Mouse (Mus musculus) urinary bladder, postnatal 4 days (tissue): ENCODE data around the gene Selenbp1.
"Not testable (repeated sequence)": the region's sequence is repeated elsewhere in the genome, so short reads cannot be mapped to it uniquely, and the experiment has no call there.

Experiments used
- DNase-seq, 2 experiments: peaks; one replicate each; pipeline ENCODE4 v3.0.0; 2021 to 2022; ENCODE audit warnings: low spot score in 2 of 2

The Selenbp1 gene

DNA sequence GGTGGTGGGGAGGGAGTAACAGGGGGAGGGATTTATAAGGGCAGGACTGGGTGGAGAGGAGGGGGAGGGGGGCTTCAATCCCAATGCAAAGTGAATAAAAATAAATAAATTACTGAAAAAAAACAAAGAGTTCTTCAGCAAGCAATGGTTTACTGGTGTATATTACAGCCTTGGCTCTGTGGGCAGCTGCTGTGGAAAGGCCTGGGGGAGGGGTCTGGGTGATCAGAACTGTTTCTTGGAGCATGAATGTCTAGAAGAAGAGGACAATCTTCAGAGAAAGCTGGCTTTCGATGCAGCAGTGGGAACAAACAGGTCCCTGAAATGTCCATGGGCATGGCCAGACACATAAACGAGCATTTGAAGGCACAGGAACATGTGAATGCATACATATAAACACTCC, 577 bp upstream of the Selenbp1 start:
- DNase-seq = not testable (repeated sequence)

DNA sequence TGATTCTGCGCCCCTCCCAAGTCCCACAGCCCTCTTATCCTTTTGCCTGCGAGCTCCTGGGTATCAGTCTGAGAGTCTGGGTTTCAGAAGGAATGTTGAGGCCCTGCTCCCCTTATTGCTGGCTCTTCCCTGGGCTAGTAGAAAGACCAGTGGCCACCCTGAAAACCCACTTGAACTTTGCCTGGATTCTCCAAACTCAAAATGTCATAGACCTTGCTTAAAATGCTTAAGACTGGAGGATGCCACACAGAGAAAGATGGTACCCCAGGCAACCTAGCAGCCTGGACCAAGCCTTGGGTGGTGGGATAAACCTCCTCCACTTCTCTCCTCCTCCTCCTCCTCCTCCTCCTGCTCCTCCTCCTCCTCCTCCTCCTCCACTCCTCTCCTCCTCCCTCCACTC, 748 bp downstream of the Selenbp1 start:
- not testable (repeated sequence) for DNase-seq

DNA sequence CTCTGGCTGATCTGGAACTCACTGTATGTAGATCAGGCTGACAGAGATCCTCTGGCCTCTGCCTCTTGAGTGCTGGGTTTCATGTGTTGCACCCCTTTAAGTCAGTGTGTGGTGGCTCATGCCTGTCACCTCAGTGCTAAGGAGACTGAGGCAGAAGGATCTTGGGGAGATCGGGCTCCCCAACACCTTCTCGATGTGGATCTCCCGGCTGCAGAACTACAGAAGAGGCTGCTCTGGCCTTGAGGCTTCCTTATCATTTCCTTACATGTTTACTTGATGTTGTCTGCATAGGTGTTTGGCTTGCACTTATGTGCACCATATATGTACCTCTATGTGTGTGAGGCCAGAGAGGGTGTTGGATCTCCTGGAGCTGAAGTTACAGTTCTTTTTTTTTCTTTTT, 1.7 kb downstream of the Selenbp1 start:
- not testable (repeated sequence) for DNase-seq

DNA sequence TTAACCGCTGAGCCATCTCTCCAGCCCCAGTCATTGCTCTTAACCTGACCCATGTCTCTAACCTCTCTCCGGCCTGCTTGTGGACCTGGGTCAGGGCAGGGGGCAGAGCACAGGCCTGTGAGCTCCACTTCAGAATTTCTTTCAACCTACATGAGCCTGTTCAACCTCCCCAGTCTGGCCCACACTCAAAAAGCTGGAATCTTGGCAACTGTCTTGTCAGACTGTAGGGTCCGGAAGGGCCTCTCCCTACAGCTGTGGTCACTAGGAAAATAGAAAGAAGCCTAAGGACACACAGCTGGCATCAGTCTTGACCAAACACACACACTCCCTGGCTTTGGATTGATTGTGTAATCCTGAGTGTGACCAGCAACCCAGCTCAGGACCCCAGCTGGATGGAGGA, 2.5 kb downstream of the Selenbp1 start:
- peak; percentile 71 to 73 for DNase-seq

DNA sequence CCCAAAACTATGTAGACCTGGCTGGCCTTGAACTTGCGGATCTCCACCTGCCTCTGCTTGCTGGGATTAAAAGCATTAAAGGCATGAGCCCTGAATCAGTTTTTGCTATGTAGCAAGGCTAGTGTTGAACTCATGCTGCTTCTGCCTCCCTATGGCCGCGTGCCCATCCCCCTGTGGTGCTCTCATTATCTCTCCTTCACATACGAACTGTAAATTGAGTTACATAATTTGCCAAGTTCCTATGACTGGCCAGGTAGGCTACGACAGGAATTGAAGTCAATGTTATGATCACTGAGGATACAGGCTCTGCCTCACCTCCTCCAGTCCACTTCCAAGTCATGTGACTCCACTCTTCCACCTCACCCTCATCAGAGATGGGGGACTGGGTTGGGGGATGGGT, 3.3 kb downstream of the Selenbp1 start:
- DNase-seq = not testable (repeated sequence)

DNA sequence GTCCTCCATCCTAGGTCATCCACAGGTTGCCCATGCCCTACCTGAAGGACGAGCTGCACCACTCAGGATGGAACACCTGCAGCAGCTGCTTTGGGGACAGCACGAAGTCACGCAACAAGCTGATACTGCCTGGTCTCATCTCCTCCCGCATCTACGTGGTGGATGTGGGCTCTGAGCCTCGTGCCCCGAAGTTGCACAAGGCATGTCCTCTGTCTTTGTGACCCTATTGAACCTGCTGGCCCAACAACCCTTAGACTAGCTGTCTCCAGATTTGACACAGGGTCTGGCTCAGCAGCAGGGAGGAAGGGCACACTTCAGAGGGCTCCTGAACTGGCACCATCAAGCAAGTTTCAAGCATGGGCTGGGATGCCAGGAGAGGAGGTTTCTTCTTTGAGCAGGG, 4.3 kb downstream of the Selenbp1 start:
- DNase-seq = not testable (repeated sequence)

DNA sequence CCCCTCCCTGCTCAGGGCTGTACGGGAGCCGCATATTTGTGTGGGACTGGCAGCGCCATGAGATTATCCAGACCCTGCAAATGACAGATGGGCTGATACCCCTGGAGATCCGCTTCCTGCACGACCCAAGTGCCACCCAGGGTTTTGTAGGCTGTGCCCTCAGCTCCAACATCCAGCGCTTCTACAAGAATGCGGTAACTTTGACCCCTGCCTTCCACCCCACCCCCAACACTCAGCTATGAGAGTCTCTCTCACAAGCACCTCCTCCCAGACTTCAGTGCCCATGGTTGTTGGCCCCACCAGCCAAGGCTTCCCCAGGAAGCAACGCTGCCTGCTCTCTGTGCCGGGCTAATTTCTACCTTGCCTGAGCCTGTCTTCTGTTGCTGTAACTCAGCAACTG, 7.2 kb downstream of the Selenbp1 start:
- not testable (repeated sequence) for DNase-seq

DNA sequence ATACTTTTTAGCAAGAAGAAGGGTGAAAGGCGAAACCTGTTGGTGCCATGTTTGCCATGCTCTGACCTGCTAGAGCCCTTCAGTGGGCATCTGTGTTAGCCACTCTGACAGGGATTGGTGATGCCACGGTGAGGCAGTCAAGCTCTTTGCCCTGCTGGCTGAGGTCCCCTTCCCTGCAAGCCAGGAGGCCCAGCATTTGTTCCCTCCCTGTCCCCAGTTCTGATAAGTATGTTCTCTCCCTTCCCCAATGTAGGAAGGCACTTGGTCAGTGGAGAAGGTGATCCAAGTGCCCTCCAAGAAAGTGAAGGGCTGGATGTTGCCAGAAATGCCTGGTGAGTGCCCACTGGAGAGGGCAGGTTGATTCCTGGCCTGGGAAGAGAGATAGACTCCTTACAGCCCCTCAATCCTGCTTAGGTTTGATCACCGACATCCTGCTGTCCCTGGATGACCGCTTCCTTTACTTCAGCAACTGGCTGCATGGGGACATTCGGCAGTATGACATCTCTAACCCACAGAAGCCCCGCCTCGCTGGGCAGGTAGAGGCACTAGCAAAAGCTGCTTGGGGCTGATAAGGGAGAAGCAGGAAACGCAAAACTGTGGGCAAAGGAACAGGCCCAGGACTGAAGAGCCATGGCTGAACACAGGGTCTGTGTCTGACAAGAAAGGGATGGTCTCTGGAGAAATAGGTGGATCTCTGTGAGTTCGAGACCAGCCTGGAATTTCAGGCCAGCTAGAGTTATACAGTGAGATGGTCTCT, 9.5 kb downstream of the Selenbp1 start:
- not testable (repeated sequence) for DNase-seq

DNA sequence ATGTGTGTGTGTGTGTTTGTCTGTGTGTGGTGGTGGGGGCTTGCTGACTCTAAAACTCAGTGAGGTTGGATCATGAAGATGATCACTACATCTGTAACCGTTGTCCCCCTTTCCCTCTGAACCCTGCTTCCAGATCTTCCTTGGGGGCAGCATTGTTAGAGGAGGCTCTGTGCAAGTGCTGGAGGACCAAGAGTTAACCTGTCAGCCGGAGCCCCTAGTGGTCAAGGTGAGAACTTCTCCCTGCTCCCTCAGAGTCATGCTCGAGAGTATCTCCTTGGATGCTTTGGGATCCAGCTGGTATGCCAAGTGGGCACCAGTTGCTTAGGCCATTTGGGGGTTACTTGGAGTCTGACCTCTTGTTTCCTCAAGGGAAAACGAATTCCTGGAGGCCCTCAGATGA, 10.8 kb downstream of the Selenbp1 start:
- DNase-seq = not testable (repeated sequence)

DNA sequence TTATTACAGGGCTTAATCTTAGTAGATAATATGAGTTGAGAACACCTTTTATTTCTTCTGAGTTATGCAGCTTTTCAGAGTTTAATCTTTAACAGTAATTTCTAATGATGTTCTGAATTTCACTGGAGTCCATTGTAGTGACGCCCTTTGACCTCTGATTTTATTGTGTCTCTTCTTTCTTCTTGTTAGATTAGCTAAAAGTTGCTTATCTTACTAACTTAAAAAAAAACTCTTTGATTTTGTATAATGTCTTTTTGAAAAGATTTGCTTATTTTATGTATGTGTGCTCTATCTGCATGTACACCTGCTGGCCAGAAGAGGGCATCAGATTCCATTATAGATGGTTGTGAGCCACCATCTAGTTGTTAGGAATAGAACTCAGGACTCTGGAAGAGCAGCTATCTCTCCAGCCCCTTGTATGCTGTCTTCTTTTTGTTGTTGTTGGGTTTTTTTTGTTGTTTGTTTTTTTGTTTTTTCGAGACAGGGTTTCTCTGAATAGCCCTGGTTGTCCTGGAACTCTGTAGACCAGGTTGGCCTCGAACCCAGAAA, 15.3 kb downstream of the Selenbp1 start:
- no peak for DNase-seq

DNA sequence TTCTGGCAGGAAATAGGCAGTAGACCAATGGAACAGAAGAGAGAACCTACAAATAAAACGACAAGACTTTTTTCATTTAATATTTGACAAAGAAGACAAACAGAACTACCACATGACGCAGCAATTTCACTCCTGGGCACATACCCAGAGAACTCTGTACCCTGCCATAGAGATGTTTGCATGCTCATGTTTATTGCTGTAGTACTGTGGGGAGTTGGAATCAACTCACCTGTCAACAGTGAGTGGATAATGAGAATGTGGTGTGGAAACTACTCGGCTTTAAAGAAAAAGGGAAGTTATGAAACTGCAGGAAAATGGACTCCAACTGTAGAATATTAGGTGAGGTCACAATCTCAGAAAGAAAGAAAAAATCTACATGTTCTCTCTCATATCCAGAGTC, 16.8 kb downstream of the Selenbp1 start:
- no peak for DNase-seq

DNA sequence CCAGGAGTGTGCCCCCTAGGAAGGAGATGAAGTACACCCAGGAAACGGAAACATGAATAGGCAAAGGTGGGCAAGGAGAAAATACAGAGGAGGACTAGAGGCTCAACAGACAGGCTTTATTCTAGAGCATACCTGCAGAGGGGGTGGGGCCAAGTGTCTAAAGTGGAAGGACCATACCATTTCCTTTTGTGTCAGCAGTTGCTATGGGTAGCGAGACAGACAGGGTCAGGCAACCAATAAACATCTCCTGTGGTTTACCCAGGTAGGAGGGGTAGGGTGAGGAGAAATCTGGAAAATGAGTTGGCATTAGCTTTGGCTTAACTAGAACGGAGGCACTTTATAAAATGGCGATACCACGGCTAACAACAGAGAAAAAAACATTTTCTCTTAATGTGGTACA, 19.9 kb downstream of the Selenbp1 start:
- no peak for DNase-seq

DNA sequence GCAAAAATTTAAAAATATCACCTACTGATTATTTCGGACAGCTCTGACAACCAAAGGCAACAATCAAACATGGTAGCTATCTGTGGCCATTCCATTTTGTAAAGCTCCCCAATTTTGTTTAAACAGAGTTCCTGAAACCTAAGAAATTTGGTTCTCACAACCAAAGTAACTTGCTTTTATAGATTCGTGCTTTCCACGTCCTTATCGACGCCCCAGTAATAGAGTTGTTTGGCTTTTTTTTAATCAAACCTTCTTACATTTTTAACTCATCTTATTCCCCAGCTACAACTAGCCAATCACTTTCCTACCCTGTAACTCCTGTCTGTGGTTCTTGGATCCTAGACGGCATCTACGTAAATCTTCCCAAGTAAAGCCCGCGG, 20.5 kb downstream of the Selenbp1 start:
- DNase-seq = no peak

DNA sequence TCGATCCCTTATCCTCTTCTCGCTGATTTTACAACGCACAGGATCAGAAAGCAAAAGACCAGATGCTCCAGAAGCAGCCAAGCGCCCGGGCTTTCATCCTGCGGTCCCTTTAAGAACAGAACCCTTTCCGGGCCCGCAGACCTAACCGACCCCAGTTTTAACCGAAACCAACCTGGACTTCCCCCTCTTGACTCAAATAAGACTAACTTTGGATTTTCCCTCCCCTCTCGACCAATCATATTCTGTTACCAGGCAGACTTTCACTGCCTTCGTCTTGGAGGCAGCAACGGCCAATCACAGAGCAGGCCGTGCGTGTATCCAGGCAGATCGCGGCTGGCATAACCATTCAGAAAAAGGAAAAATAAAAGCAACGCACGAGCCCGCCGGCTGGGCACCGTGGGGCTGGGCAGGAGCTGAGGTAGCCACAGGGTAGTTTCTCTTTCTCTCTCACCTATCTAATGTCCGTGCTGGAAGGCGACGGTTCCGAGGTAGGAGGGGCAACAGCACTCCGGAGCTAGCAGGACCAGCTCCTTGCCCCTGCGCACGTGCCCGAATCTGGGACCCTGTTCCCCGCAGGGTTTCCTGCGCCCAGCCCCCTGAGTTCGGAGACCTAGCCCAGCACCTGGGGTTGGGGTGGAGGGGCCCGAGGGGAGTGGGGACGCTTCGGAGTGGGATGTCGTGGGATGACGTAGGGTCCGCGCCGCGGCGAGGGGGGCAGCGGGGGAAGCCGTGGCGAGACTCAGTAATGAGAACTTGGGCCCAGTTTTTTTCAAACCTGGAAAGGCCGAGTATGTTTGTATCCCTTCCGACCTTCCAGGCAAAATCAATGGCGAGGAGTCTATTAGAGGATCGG, 21.1 kb downstream of the Selenbp1 start, which contains the start of gene Rfx5:
Gene Rfx5, plus strand, starts transcription at position 312 of the 853 bp plus-strand sequence.
- peak; percentile 88 to 90 for DNase-seq

DNA sequence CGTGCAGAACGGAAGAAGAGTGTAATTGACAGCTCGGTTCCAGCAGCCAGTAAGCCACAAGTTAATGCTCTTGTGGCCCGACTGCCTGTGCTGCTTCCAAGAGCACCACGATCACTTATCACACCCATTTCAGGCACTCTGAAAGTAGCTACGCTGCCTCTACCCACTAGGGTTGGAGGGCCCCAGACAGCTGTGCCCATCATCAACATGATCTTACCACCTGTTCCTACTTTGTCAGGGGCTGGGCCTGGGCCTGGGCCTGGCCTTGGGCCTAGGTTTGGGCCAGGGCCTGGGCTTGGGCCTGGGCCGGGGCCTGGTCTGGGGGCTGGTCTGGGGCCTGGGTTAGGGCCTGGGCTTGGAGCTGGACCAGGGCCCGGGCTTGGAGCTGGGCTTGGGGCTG, 25.4 kb downstream of the Selenbp1 start:
- no peak for DNase-seq

DNA sequence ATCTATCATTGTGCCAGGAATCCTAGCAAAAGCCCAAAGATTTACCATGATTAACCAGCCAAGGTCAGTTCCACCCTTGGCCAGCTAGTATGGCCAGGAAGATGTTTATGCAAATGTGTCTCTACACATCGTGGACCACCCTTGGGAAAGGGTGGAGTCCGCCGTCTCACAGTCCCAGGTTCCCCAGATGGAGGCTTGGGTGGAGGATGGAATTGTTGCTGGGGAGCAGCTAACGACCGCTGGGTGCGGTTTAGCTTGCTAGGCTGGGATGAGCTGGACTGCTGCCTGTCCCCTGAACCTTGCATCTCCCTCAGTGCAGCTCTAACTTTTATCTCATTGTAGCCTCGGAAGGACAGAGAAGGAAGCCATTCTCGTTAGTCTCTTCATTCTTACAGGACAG, 27.0 kb downstream of the Selenbp1 start:
- no peak for DNase-seq

DNA sequence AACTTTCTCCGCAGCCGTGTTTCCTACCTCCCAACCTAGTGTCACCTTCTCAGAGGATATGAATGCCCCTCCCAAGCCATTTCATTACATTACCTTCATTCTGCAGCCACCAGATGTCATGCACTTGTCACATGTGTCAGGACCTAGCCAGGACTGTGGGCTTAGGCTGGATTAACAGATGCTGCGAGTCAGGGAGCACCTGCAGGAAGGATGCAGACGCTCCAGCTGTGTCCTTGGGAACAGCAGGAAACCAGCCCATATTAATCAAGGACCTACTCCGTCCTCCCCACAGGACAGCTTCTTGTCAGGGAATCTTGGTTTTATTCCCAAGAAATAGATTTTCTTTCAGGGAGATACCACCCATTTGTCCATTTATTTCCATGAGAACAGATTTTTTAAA, 27.5 kb downstream of the Selenbp1 start:
- DNase-seq = no peak

DNA sequence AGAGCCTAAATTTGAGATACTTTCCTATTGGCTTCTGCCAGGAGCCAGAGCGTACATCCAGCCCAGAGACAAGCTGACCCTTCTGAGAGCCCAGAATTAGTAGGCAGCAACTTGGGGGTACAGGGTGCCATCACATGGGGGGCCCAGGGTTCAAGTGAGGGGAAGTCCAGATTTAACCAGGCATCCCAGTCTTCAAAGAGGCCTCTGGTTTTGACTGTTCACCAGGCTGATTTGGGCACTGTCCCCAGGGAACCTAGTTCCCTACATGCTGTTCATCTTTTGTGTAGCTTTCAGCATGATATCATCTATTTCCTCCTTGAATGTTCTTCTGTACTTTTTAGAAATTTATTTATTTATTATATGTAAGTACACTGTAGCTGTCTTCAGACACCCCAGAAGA, 32.1 kb downstream of the Selenbp1 start:
- DNase-seq = no peak

DNA sequence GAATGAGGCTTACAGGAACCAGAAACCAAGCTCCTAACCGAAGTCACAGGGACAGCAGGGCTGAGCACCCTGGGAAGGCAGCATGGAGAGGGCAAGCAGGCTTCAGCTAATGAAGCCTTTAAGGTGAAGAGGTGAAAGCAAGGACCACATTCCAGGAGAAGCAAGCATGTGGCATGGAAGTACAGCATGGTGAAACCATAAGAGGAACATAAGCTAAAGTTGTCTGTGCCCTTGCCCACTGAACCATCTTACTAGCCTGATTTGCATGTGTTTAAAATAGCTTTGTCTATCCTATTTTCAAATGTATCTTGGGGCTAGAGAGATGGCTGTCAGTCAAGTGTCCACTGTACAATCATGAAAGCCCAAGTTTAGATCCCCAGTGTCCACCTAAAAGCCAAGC, 33.0 kb downstream of the Selenbp1 start:
- no peak for DNase-seq

DNA sequence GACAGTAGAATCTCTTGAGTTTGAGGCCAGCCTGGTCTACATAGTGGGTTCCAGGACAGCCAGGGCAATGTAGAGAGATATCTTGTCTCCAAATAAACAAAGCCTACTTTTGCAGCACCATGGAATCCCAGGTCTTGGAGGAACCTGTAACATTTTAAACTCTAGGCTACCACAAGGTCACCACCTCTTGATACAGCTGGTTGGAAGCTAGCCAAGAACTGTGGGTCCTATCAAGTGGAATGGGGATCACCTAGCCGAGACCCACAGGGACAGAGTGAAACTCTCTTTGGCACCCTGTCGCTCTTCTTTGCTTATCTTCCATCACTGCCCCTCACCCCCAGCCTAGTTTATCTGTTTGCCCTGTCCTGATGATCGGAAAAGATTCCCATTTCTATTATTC, 39.7 kb downstream of the Selenbp1 start:
- no peak for DNase-seq

DNA sequence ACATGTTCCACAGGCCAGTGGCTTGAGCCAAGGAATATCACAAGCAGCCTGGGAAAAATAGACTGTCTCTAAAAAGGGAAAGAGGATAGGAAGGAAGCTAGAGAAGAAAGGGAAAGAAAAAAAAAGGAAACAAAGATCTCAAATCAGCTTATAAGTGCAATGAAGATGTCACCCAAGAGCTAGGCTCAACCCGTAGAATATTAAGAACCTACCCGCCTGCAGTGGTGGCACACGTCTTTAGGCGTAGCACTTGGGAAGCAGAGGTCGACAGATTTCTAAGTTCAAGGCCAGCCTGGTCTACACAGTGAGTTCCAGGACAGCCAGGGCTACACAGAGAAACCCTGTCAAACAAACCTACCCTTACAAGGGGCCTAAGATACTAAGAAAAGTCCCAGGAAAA, 40.8 kb downstream of the Selenbp1 start:
- no peak for DNase-seq

DNA sequence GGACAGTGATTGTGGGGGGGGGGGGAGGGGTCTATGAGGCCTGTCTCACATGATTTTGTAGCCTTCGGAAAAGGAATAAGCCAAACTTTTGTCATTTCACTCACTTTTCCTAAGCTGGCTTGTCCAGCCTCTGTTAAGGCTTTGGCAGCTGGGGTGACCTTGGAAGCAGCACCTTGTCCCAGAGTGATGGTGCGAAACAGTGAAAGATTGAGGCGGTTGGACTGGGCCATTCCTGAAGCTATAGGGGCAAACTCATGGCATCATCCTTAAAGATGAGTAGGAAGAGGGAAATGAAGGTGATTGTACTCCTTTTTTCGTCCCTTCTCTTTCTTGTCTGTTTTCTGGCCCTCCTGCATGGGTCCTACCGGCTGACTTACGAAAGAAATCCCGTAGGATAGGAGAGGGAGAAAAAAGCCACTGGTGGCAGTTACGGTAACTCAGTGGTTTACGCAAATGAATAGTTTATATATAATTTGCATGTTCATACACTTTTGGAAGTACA, 41.2 kb downstream of the Selenbp1 start:
- DNase-seq = no peak
